Comparison of ENCODE assay signal across 20 mouse cellular contexts in genomic region chr2:122945891-122946290, GRCm38 (mm10).
"Had no signal": no experiment of that assay in that cellular context is flagged by ENCODE, and none has a peak within 500 bp of the region (broad histone marks: within the 10 kb centered on the region; RNA-seq: fewer than 3 reads in every experiment).

No protein-coding gene starts in this region.

- H3K9ac ChIP-seq: limb, embryonic 13.5 days; liver, embryonic 14.5 days; liver, postnatal 0 days; lung, embryonic 14.5 days; midbrain, embryonic 12.5 days; midbrain, embryonic 15.5 days; neural tube, embryonic 12.5 days; neural tube, embryonic 15.5 days; stomach, embryonic 15.5 days had no signal

- H3K4me3 ChIP-seq: limb, embryonic 13.5 days; midbrain, embryonic 12.5 days; midbrain, embryonic 15.5 days; neural tube, embryonic 12.5 days; neural tube, embryonic 15.5 days; stomach, embryonic 15.5 days had no signal

- DNase-seq: left cerebral cortex, postnatal 4 days; liver, postnatal 0 days; lung, embryonic 14.5 days; right cerebral cortex, adult 18-20 months; right cerebral cortex, postnatal 14 days; right cerebral cortex, postnatal 4 days; thymus, postnatal 25 days had no signal

- H3K27me3 ChIP-seq: limb, embryonic 13.5 days; midbrain, embryonic 12.5 days; midbrain, embryonic 15.5 days; neural tube, embryonic 12.5 days; neural tube, embryonic 15.5 days; stomach, embryonic 15.5 days had no signal

- ATAC-seq: inflammation-experienced regulatory T-cells, adult 6 months; intestine, embryonic 16.5 days; liver, postnatal 0 days; lung, postnatal 0 days; midbrain, embryonic 15.5 days had no signal

- H3K36me3 ChIP-seq: limb, embryonic 13.5 days; midbrain, embryonic 12.5 days; midbrain, embryonic 15.5 days; neural tube, embryonic 12.5 days; neural tube, embryonic 15.5 days; stomach, embryonic 15.5 days had no signal

- H3K4me1 ChIP-seq: limb, embryonic 13.5 days; midbrain, embryonic 12.5 days; neural tube, embryonic 12.5 days; neural tube, embryonic 15.5 days; stomach, embryonic 15.5 days had no signal

- H3K27ac ChIP-seq: kidney, postnatal 0 days; limb, embryonic 13.5 days; liver, embryonic 14.5 days; macrophage; midbrain, embryonic 12.5 days; midbrain, embryonic 15.5 days; neural tube, embryonic 12.5 days; neural tube, embryonic 15.5 days; stomach, embryonic 15.5 days had no signal

- H3K4me2 ChIP-seq: limb, embryonic 13.5 days; liver, embryonic 11.5 days; lung, embryonic 14.5 days; midbrain, embryonic 12.5 days; midbrain, embryonic 15.5 days; neural tube, embryonic 12.5 days; neural tube, embryonic 15.5 days; stomach, embryonic 15.5 days had no signal

- H3K9me3 ChIP-seq: limb, embryonic 13.5 days; midbrain, embryonic 12.5 days; midbrain, embryonic 15.5 days; neural tube, embryonic 12.5 days; neural tube, embryonic 15.5 days; stomach, embryonic 15.5 days had no signal
